Mouse (Mus musculus) small intestine, adult 2 months (tissue): ENCODE results near the gene Rplp0.

Experiments
- CTCF ChIP-seq: fragments of 200-500 bp; IDR thresholded peaks from 2 replicates; pipeline ENCODE4 v1.5.1; 2012; ENCODE audit warnings: low read depth, mild to moderate bottlenecking, control low read depth, inconsistent platforms, low read length, moderate library complexity, mixed read lengths; ENCODE audit not compliant: insufficient replicate concordance, insufficient read length; ENCODE audit errors: extremely low read depth
- POLR2A ChIP-seq: fragments of 200-500 bp; IDR thresholded peaks from 2 replicates; pipeline ENCODE4 v1.6.1; 2012; ENCODE audit warnings: low read depth, mild to moderate bottlenecking, control low read depth, inconsistent platforms, low read length, moderate library complexity

DNA sequence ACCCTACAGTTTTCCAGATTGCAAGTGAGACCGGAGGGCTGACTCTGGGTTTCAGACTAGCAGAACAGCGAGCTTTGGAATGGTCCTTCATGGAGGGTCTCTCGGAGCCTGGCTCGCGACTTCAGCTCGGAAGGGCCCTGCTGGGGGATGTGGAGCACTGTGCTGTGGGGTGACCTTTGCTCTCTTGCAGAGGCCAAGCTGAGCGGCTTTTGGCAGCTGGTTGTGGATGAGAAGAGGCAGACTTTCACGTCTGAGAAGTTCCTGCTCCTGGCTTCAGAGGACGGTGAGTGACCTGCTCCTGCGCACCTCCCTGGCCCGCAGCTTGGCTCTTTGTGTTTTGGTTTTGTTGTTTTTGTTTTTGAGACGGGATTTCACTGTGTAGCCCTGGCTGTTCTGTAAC, 26.3 kb downstream of the Rplp0 start:
- TF ChIP-seq CTCF (no peak), POLR2A (no peak)
